Mouse (Mus musculus): ENCODE results near the gene Anapc15-ps.

Anapc15-ps gene

DNA sequence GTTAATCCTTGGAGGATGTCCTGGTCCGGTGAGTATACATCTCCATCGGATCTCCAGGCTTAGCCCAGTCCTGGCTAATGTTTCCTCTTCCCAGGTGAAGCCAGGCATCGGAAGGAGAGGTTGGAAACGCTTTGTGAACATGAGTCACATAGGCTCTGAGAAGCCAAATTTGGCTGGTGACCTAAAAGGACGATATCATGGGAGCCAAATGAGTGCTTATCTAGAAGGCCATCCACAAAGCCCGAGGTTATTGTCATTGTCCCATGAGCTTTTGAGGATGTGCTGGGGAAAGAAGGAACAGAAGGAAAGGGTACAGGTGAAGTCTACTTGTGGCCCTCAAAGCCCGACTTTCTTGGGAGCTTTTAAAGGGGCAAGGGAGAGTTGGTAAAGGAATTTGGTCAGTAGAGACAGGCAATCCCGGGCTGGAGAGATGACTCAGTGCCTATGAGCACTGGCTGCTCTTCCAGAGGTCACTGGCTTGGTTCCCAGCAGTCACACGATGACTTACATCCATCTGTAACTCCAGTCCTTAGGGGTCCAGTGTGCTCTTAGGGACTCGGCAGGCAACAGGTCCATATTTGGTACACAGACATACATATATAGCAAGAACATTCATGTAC, 42.4 kb downstream of the Anapc15-ps start:
- peak; percentile 14 to 22 for DNase-seq (ENCODE audit: low spot score in 2 of 2)

DNA sequence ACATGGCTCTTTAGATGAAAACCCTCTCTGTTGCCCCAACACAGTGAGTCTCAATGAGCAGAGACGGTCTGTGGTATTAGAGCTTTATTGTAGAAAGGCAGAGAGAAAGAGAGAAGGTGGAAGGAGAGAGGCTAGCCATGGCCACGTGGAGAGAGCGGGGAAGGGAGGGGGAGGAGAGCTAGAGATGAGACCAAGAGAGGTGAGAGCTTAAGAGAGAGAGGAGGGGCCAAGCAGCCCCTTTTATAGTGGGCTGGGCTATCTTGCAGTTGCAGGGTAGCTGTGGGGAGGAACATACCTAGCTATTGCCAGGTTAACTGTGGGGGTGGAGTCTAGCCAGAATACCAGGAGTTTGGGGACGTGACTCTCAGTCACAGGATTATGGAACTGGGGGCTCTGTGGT, 43.1 kb downstream of the Anapc15-ps start:
- DNase-seq (ENCODE audit: low spot score in 2 of 2): peak in 1 of 2 experiments; percentile 19

DNA sequence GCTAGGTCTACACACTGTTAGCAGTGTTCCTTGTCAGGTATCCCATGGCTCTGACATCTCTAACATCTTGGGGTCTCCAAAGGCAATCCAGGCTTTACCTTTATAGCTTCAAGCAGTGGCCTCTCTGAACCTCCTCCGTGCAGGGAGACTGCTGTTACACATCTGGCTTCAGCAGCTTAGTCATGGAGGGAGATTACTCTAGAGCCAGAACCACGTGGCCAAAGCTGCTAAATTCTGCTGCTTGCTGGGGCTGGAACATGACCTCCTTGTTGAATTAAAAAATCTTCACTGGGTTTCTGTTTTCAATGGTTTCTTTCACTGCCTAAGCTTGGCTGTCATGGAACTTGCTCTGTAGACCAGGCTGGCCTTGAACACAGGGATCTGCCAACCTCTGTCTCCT, 44.9 kb downstream of the Anapc15-ps start:
- DNase-seq (ENCODE audit: low spot score in 2 of 2): no peak

DNA sequence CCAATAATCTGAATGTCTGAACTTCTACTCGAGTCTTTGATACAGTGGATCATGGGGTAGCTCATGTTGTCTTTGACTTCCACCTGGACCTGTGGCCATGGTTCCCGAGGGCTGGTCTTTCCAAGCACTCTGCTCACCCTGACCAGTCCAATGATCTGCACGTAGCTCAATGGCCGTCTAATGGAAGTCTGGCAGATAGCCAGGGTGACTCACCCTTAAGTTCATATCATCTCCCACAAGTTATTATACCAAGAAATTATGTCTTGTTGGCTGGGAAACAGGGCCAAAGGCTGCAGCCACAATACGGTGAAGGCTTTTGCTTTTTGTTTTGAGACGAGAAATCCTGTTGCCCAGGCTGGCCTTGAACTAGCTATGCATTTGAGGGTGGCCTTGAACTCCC, 45.9 kb downstream of the Anapc15-ps start:
- no peak for DNase-seq (ENCODE audit: low spot score in 2 of 2)

DNA sequence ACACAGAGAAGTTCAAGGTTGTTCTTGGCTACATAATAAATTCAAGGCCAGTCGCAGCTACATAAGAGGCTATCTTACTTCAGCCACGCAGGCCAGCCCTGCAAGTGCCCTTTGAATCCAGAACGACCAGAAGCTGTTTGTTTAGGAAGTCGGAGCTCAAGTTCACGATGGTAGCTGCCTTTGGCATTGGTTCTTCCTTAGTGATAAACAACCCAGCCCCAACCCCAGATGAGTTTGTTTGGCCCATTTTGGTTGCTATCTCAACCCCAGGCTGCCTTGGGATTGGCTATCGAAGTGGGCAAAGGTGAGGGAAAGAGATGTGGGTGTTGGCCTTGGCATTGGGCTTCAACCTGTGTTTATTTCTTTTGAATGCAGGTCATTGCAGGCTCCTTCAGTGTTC, 48.0 kb downstream of the Anapc15-ps start:
- no peak for DNase-seq (ENCODE audit: low spot score in 2 of 2)

DNA sequence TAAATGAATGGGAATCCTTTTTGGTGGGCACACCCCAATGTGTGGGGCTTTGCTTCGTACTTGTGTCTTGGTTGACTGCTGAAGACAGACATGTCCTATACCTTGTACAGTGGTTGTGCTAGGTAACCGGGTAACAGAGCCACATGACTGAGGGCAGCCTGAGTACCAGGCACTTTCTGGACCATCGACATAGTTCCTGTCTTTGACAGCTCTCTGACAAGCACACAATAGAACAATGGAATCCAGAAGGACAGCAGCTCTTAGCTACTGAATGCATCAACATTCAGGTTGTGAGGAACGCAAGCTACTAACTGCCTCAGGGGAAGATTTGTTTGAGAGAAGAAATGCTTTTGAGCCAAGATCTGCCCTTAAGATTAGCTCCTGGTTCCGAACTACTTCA, 49.2 kb downstream of the Anapc15-ps start:
- DNase-seq (ENCODE audit: low spot score in 2 of 2): no peak

DNA sequence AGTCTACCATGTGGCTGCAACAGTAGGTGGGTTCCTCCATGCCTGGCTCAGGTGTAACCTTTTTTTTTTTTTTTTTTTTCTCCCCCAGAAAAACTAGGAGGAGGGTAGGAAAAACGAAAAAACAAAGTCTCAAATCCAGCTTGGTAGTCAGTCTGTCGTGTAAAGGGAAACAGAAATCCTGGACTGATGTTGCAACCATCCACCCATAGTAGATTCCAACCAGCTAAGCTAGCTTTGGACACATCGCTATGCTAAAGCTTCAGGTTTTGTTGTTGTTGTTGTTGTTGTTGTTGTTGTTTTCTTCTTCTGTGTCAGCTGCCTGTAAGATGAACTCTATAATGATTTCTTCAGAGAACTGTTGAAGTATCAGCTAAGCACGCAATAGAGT, 49.7 kb downstream of the Anapc15-ps start:
- DNase-seq (ENCODE audit: low spot score in 2 of 2): no peak

Measured in spleen, postnatal 10 days (tissue).